Mouse (Mus musculus): ENCODE data around the gene Slc41a2.

Slc41a2 gene

DNA sequence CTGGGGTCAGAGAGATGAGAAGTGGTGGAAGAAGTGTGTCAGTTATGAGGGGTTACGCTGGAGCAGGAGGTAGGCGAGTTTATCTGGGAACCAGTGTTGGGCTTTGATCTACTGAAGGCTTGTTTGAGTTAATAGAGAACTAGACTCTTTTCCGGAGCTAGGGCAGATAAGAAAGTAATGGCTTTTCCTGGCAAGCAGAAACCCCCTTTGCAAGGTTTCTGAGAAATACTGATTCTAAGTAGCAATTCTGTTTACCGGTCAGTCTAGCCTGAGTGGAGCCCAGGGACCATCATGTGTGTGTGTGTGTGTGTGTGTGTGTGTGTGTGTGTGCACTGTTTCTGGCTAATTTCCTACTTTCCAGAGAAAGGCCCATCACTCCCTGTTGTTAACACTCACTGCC, 109.1 kb downstream of the Slc41a2 start:
- DNase-seq (ENCODE audit: low spot score in 2 of 2): no peak

DNA sequence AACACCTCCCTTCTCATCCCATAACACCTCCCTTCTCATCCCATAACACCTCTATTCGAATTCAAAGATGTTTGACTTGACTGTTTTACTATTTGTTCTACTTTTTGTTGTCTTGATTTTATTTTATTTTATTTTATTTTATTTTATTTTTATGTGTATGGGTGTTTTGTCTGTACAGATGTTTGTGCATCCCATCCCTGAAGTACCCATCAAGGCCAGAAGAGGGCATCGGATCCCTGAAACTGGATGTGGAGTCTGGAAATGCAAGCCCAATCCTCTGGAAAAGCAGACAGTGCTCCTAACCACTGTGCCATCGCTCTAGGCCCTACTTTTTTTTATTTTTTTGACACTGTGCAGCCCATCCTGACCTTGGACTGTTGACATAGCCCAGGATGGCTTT, 112.7 kb downstream of the Slc41a2 start:
- no peak for DNase-seq (ENCODE audit: low spot score in 2 of 2)

DNA sequence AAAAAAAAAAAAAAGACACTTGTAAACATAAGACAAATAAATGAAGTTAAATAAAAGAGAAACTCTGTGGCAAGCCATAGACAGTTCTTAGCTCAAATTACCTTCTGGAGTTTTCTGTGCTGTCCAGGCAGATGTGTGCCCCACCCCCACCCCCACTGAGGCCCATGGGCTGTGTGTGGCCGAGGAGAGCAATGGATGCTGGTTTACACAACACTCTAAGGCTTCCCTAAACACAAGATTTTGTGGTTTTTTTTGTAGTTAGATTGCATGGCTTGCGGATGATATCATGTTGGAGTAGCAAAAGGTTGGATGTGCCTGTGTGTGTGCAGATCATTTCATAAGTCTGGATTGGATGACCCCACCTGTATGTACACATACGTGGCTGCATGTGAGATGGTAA, 116.8 kb downstream of the Slc41a2 start:
- DNase-seq (ENCODE audit: low spot score in 2 of 2): no peak

DNA sequence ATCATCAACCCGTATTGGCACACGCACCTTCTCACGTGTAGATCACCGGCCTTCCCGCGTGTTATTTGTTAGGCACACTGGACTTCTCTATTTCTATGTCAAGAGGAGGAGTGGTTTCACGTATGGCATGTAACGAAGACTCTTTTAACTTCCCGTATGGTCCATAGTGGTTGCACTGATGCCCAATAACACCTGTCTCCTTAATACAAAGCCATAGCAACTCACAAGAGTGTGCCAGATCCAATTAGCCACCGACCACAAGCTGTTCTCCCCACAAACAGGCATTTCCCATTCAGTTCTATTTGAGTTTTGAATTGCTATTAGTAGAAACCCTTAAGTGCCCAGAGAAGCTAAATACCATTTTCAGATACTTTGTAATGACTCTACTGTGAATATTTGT, 117.5 kb downstream of the Slc41a2 start:
- no peak for DNase-seq (ENCODE audit: low spot score in 2 of 2)

DNA sequence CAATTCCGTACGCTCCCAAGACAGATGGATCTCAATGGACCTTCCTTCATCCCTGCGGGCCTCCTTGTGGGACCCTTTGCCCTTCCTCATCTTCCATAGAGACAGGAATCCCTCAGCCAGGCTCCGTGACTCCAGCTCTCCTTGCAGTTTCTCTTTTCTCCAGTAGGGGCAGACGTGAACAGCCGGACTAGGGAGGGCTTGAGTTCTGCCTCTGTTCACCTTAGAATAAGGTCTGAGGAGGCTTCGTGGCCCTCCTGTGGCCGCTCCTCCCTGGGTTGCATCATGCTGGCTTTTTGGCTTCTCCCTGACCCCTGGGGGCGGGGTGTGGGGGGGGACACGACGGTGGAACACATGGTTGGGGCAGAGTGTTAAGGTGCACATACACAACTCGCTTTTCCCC, 118.0 kb downstream of the Slc41a2 start:
- peak; percentile 27 to 77 for DNase-seq (ENCODE audit: low spot score in 2 of 2)

DNA sequence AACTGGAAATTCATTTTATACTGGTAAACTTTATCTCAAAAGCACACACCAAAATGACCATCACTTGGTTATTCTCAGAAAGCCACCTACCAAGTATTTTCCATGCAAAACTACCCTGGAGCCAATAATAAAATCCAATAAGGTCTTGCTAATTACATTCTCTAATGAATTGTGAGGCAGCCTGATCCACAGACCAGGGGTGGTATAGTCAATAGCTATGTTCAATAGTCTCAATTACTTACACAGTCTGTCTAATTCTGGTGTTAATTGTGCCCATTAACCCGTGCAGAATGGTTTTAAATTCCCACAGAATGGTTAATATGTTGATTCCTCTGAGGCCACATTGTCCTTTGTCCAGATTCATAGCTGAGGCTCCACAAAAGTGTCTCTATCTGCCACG, 118.9 kb downstream of the Slc41a2 start:
- DNase-seq (ENCODE audit: low spot score in 2 of 2): no peak

DNA sequence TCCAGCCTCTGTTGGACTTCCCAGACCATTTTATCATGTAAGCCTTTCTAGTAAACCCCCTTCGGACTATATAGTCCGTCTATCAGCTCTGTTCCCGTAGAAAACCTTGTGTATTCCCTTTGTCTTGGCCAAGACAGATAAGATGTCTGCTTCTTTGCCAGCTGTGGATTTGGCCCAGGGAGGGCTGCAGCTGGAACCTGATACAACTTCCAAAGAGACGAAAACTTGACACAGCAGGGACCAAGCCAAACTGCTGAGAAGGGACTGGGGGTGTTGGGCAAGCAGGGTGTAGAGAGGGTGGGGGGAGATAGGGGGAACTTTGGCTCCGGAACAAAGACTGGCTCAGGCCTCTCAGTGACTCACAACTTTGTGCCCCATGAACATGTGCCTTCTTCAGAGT, 120.4 kb downstream of the Slc41a2 start:
- no peak for DNase-seq (ENCODE audit: low spot score in 2 of 2)

DNA sequence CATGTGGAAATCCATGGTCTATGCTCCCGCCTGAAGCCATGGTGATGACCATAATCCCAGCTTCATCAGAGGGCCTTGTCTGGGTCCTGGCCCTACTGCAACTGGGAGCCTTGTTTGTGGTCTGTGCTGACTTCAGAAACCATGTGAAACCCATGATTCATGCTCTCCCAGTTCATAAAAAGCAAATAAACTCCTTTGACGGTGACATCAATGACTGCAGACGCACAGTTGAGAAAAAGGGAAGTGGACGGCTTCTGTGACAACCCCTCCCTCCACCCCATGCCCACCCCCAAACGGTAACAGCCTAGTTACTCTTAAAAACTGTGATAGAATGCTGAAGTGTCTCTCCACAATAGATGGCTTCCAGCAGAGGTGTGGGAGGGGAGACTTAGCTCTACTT, 122.1 kb downstream of the Slc41a2 start:
- DNase-seq (ENCODE audit: low spot score in 2 of 2): no peak

DNA sequence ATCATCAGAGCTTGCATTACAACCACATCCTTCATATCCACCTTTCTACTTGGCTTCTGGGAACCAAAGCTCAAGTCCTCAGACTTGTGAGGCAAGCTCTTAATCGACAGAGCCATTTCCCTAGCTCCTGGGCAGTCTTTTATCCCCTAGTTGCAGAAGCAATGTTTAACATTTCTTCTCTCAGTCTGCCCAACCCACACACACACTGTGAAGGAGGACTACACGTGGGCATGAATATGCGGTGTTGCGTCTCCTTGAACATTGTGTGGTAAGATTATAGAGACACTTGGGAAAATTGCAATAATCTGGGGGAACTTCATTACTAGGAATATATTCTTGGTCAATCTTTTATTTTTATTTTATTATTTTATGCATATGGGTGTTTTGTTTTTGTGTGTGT, 125.1 kb downstream of the Slc41a2 start:
- DNase-seq (ENCODE audit: low spot score in 2 of 2): no peak

DNA sequence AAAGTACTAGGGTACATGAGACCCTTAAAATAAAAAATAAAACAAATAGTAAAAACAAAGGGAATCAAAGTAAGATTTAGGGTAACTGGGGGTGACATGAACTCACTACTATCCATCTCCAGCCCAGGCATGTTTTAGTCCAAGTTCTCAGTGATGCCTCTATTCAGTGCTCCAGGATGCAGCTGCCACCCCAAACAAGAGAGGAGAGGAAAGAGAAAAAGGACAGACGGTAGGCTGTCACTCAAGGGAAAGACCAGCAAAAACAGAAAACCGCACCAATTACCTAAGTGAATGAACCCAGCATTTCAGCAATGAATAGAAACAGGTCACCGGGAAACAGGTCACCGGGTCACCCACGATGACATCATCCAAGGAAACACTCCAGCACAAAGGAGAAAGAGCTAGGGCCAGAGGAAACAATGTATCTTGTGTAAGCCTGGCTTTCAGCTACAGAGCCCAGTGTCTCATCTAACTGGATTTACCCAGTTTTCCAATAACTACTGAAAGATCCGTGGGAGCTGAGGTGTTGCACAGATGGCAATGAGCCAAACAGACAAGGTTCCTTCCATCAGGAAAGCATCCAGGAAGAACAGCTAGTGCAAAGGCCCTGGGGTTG, 126.6 kb downstream of the Slc41a2 start:
- DNase-seq (ENCODE audit: low spot score in 2 of 2): no peak

DNA sequence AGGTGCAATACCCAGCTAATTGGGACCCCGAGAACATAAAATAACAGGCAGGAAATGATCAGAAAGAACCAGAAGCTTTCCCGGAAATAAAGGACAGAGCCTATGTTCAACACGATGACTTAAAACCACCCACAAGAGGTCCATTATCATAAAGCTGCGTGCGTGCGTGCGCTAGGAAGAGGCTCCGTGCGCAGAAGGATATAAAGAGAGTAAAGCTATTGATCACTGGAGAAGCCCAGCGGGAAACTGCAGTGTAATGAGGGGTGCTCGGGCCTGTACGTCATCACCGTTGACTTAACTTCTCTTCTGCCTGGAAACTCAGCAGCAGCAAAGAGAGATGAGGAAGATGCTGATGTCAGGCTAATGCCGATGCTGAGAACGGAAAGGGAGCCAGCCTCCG, 127.6 kb downstream of the Slc41a2 start:
- DNase-seq (ENCODE audit: low spot score in 2 of 2): no peak

DNA sequence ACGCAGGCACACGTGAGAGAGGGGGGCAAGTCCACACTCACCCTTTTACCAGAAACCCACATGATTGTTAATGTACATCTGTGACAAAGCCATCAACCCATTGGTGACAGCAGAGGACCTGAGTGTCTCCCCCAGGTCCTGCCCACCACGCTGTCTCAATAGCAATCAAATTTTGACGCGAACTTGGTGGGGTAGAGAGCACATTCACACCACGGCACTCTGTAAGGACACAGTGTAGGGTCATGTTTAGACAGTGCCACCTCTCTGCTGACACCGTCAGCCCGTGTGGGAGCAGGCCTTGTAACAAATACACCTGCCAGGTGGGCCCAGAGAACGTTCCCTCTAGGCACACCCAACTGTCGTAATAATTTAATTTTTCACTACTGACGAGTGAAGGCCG, 128.3 kb downstream of the Slc41a2 start:
- no peak for DNase-seq (ENCODE audit: low spot score in 2 of 2)

DNA sequence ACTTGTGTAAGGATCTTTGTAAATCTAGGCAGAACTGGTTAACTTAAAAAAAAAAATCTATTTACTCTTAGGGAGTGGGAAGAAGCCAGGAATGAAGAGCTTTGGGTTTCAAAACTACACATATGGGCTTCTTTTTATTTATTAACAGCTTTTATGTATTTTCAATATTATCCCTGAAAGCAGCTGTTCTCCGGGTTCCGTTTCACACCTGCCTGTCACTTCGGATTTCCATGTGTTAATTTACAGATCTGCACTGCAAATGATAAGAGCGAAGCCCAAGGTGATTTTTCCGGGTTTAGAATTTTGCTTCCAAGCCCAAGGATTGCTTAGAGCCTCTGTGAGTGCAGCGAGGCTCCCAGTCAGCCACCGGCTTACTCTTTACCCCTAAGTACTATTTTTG, 129.2 kb downstream of the Slc41a2 start:
- no peak for DNase-seq (ENCODE audit: low spot score in 2 of 2)

DNA sequence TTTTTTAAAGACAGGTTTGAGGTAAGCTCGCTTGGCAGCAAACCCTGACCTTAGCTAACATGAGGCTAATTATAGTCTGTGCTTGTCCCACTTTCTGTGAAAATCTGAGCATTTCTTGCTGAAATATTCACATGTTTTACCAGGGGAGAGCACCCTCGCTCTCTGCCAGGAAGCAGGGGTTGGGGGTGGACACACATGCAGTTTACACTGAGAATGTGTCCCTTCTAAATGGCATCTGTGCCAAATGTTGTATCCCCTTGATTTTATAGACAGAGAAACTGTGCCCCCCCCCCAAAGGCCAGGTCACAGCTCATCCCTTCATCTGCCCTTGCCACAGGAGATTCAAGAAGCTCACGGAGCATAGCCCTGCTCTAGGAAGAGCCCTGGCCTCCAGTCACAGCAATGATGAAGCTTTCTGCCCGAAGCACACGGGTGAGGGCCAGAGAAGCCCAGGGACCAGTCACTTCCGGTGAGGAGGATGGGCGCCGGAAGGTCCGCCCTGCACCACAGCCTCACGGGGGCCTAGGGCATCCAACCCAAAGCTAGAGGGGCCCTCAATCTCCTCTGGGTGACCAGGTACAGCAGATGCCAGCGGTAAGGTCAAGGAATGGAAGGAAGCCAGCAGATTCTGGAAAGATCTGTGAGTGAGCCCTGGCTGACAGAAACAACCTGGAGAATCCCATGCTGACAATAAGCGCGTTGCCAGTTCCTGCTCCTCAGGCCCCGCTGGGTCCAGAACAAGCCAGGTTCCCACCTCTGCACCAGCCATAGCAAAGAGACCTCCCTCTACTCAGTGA, 134.6 kb downstream of the Slc41a2 start:
- DNase-seq (ENCODE audit: low spot score in 2 of 2): no peak

DNA sequence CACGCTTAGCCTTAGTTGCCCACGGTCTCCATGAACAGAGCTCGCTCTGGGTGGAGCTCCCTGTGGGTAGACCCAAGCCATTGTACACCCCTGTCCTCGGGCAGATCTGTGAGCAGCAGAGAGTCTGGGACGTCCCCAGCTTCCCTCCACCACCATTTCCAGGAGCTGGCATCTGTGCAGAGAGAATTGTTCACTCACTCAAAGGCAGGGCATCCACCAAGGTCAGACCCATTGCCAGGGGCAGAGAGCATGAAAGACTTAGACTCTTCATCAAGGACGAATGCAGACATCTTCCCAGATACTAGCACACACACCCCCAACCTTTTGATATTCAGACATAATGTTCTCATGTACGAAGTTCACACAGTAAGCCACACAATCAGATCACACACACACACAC, 136.2 kb downstream of the Slc41a2 start:
- no peak for DNase-seq (ENCODE audit: low spot score in 2 of 2)

DNA sequence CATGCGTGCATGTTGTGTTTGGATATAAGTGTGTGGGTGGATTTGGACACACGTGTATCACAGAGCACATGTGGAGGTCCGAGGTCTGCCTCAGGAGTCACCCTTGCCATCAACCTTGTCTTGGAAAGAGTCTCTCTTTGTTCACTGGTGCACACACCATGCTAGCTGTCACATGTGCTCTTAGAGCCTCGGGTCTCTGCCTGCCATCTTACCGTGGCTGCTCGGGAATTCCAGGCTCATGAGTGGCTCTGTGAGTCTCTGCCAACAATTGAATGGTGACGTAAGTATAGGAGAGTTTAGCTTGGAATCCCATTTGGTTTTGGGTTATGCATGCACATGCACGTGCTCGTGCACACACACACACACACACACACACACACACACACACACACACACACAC, 138.4 kb downstream of the Slc41a2 start:
- no peak for DNase-seq (ENCODE audit: low spot score in 2 of 2)

DNA sequence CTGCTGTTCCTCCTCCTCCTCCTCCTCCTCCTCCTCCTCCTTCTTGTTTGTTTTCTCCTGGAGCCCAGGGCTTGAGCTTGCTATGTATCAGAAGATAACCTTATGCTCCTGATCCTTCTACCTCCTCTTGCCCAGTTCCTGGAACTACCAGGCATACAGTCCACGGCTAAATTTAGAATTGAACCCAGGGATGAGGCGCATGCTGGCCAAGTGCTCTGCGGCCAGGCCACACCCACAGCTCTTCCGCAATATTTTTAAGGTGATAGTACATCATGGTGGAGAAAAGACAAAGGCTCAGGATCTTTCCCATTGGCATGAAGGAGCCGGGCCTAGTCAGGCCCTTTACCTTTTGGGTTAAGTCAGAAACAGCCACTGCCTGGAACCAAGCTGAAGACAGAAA, 139.0 kb downstream of the Slc41a2 start:
- DNase-seq (ENCODE audit: low spot score in 2 of 2): no peak

DNA sequence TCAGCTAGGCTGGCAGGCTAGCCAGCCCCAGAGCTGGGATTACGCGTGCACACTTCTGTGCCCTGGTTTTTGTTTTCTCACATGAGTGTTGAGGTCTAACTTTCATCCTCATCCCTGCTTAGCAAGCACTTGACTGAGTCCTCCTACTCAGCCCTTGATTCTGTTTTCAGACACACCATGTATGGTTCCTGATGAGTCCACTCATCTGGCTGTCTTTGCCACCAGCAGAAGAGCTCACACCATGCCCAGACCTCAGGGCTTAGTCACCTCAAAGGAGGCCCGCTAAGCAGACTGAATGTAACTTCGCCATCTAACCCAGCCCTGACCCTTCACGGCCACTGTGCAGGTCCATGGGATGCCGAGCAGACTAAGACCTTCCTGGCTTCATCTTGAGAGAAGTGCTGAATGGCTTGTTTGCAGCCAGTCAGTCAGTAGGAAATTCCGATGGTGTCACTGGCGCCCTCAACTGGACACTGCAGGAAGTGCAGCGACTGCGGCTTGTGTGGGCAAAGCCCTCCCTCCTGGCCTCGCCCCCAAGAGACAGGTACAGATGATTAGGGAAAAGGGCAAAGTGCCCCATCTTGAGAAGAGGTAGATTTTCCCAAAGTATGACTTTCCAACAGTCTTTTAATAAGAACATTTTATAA, 139.9 kb downstream of the Slc41a2 start:
- DNase-seq (ENCODE audit: low spot score in 2 of 2): peak; percentile 79 to 94

DNA sequence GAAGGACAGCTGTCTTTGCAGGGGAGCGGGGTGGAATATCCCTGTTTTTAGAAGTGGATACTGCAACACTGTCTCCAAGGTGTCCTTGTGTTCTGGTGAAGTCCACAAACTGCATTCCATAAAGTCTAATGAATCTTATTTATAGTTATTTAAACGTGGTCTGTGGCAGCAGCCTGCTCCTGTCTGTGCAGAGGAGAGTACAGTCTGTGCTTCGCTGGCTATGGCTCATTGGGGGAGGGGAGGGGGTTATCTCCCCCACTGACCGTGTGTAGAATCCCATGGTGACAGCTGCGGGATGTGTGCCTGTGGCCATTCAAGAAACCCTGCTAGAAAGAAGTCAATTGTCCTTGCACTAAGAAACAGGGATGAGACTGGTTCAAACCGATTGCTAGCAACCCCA, 145.7 kb downstream of the Slc41a2 start:
- DNase-seq (ENCODE audit: low spot score in 2 of 2): no peak

DNA sequence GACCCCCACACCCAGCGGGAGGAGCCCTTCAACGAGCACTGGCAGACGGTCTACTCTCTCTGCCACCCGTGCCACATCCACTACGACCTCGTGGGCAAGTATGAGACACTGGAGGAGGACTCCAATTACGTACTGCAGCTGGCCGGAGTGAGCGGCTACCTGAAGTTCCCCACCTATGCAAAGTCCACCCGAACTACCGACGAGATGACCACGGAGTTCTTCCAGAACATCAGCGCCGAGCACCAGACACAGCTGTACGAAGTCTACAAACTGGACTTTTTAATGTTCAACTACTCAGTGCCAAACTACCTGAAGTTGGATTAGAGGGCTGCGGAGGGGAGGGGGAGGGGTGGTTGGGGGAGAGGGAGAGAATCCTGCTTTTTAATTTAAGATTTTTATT, 146.2 kb downstream of the Slc41a2 start:
- DNase-seq (ENCODE audit: low spot score in 2 of 2): no peak

DNA sequence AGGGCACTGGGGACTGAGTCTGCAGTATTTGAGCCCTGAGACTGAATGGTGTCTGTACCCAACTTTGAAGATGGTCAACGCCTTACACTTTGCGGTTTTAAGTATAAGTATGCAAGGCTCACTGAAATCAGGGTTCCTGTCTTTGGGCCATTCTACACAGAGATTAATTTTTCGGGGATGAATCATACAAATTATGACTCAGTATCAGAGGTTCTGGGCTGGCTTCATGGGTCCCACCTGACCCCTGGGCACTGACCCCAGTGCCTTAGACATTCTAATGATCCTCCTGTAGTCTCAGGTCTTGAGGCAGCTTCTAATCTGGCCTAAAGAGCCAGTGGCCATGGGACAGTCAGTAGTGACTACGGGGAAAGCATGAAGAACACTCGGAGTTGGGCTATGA, 148.6 kb downstream of the Slc41a2 start:
- DNase-seq (ENCODE audit: low spot score in 2 of 2): no peak

DNA sequence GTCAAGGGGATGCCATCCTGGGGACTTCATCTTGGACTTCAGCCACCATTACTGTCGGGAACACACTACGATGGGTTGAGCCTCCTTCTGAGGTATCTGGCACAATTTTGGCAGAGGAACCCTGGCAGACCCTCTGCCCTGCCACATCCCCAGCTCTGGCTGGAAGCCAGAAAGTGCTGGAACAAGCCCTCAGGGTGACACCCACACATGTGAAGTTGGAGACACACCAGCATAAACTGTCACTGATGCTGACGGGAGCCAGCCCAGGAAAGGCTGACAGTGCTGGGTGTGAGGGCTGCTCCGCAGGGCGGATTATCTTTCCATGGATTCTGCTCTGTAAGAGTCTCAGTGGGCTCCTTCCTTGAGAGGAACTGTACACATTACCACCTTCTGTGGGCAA, 150.7 kb downstream of the Slc41a2 start:
- DNase-seq (ENCODE audit: low spot score in 2 of 2): no peak

DNA sequence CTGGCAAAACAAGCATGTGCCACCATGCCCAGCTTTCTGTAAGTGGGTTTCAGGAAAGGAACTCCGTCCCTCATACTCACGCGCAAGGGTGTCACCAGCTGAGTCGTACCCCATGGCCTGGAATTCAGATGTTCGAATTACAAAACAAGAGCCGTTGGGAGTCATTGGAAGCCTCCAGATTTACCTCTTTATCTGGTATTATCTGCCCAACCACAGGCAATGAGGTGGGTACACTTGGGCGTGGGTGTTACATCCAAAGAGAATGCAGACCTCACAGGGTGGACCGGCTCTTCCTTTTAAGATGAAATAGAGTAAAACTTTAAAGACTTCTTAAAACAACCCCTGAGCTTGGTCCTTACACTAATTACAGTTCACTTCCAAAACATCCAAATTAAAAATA, 151.5 kb downstream of the Slc41a2 start:
- no peak for DNase-seq (ENCODE audit: low spot score in 2 of 2)
